Mouse (Mus musculus): Measurements from ENCODE around the gene Gm20431. TPM values are rescaled to one million over a fixed set of nuclear protein-coding genes. Genes with fewer than 3 reads are reported as not detected.

The Gm20431 gene
- polyA plus RNA-seq, 1 experiment, result 0.10 TPM

DNA sequence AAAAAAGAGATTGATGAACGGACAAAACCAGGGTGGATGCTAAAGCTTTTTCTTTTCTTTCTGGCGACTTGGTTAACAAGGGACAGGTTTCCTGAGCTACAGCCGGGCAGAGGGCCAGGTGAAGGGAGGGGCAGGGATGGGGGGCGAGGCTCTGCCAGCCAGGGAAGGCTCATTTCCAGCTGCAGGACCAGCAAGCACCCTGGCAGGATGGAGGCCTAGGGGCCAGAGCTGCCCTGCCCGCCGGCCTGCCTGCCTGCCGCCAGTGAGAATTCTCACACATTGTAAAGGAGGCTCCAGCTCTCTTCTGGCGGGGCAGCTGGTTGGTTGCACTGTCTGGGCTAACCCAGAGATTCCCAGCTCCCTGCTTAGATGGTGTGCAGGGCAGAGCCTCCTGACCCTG, 99.2 kb downstream of the Gm20431 start:
- H3K36me3 ChIP-seq (ENCODE audit: control insufficient read depth, insufficient read depth, low read length), result no peaks in the 10 kb centered on the region
- peaks cover 6% of the 10 kb centered on the region for H3K27me3 ChIP-seq (ENCODE audit: control insufficient read depth, insufficient read depth, low read length)
- WGBS, result 26% methylated on average over 8 of the region's 8 CpGs
- no peak overlapping the region for H3K27ac ChIP-seq (ENCODE audit: insufficient read depth, low read depth, low read length)
- H3K4me1 ChIP-seq (ENCODE audit: control insufficient read depth, insufficient read depth, insufficient read length, low read length), result no peaks in the 10 kb centered on the region; the same call in 1 of the 2 replicates
- TF ChIP-seq CTCF (IDR thresholded peaks at IDR 0.05; ENCODE audit: extremely low read depth, insufficient read length, insufficient replicate concordance, low read depth, low read length) (no peak), POLR2A (IDR thresholded peaks at IDR 0.05; ENCODE audit: low read depth, low read length) (no peak)
- no peak overlapping the region for H3K4me3 ChIP-seq (ENCODE audit: low read depth, low read length)

DNA sequence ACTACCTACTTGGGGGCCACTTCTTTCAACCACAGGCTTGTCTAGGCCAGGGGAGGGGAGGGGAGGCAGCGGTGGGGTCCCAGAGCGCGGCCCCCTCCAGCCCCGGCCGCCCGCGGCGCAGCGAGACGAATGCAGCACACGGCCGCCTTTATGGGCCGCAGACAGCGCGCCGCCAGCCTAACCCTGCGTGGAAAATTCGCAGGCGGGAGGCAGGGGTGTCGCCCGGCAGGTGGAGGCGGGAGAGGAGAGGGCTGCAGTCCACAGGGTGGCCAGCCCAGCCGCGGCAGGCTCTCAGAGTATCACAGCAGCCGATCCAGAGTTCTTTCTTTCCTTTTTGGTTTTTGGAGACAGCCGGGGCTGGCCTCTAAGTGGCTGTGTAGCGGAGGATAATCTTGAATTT, 101.9 kb downstream of the Gm20431 start:
- 26% methylated on average over 27 of the region's 27 CpGs for WGBS
- Histone ChIP-seq H3K27ac (ENCODE audit: insufficient read depth, low read depth, low read length) (no peak overlapping the region), H3K27me3 (ENCODE audit: control insufficient read depth, insufficient read depth, low read length) (peaks cover 6% of the 10 kb centered on the region), H3K4me3 (ENCODE audit: low read depth, low read length) (no peak overlapping the region), H3K4me1 (ENCODE audit: control insufficient read depth, insufficient read depth, insufficient read length, low read length) (no peaks in the 10 kb centered on the region), H3K36me3 (ENCODE audit: control insufficient read depth, insufficient read depth, low read length) (no peaks in the 10 kb centered on the region)
- TF ChIP-seq POLR2A (IDR thresholded peaks at IDR 0.05; ENCODE audit: low read depth, low read length), result no peak
- TF ChIP-seq CTCF (IDR thresholded peaks at IDR 0.05; ENCODE audit: extremely low read depth, insufficient read length, insufficient replicate concordance, low read depth, low read length), result no peak

Other genes with a start within 250 kb of the Gm20431 start
- gene Slc9a8, start 239.8 kb downstream of the Gm20431 start, polyA plus RNA-seq (2012; rRNA removed), result 19.8 and 34.8 TPM in 2 replicates
- 50.5 and 116 TPM in 2 replicates for gene Rnf114, start 168.9 kb downstream of the Gm20431 start, polyA plus RNA-seq (2012; rRNA removed)
- 25.4 and 54.9 TPM in 2 replicates for gene Spata2, start 168.6 kb downstream of the Gm20431 start, polyA plus RNA-seq (2012; rRNA removed)
- 12.1 and 13.2 TPM in 2 replicates for gene Snai1, start 123.3 kb downstream of the Gm20431 start, polyA plus RNA-seq (2012; rRNA removed)
- gene Ube2v1, start 29.4 kb downstream of the Gm20431 start, polyA plus RNA-seq (2012; rRNA removed), result 58.0 and 89.8 TPM in 2 replicates
- 194 and 386 TPM in 2 replicates for gene Cebpb, start 27.4 kb upstream of the Gm20431 start, polyA plus RNA-seq (2012; rRNA removed)
- gene Tmem189, start 28.3 kb upstream of the Gm20431 start, polyA plus RNA-seq (2012; rRNA removed), result 28.0 and 105 TPM in 2 replicates

Data from small intestine, adult 2 months (tissue).